Mouse (Mus musculus): Measurements from ENCODE around the gene Pam.

GRCm38 (mm10) chr1:97916218-97916970 lies 179.1 kb downstream of the Pam start:
- TF ChIP-seq POLR2A (IDR thresholded peaks at IDR 0.05; ENCODE audit: low read depth, low read length) (no peak), CTCF (conservative IDR thresholded peaks at IDR 0.05; ENCODE audit: insufficient read depth, insufficient read length, low read depth, low read length) (no peak)

Data from kidney, adult 2 months (tissue).